Mouse (Mus musculus): ENCODE measurements around the gene Mydgf. TPM values are rescaled to one million over a fixed set of nuclear protein-coding genes. Genes with fewer than 3 reads are reported as not detected.

The Mydgf gene
- polyA plus RNA-seq, 1 experiment = 25.9 TPM

GRCm38 (mm10) chr17:56137839-56138613, 45.7 kb downstream of the Mydgf start:
- no peak for TF ChIP-seq POLR2A (IDR thresholded peaks at IDR 0.05; ENCODE audit: borderline replicate concordance, control insufficient read depth, low read depth, low read length)
- no peak for TF ChIP-seq CTCF (IDR thresholded peaks at IDR 0.05; ENCODE audit: control insufficient read depth, insufficient read depth, low read length)
- 65% methylated on average over 25 of the region's 25 CpGs for WGBS
- Histone ChIP-seq H3K4me3 (replicated peaks; ENCODE audit: control insufficient read depth, low read depth, low read length) (no peak overlapping the region), H3K27ac (ENCODE audit: control insufficient read depth, insufficient read depth, low read depth, low read length, poor library complexity) (no peak overlapping the region), H3K4me1 (ENCODE audit: control insufficient read depth, insufficient read depth, low read length) (no peaks in the 10 kb centered on the region)

GRCm38 (mm10) chr17:56136558-56136957, 47.2 kb downstream of the Mydgf start:
- Histone ChIP-seq H3K27ac (ENCODE audit: control insufficient read depth, insufficient read depth, low read depth, low read length, poor library complexity) (no peak overlapping the region), H3K4me1 (ENCODE audit: control insufficient read depth, insufficient read depth, low read length) (no peaks in the 10 kb centered on the region; the same call in 1 of the 2 replicates), H3K4me3 (replicated peaks; ENCODE audit: control insufficient read depth, low read depth, low read length) (no peak overlapping the region)
- 71% methylated on average over 7 of the region's 7 CpGs for WGBS
- no peak for TF ChIP-seq POLR2A (IDR thresholded peaks at IDR 0.05; ENCODE audit: borderline replicate concordance, control insufficient read depth, low read depth, low read length)
- no peak for TF ChIP-seq CTCF (IDR thresholded peaks at IDR 0.05; ENCODE audit: control insufficient read depth, insufficient read depth, low read length)

- H3K4me1 ChIP-seq (ENCODE audit: control insufficient read depth, insufficient read depth, low read length) = no peaks in the 10 kb centered on the region; the same call in 1 of the 2 replicates
- H3K27ac ChIP-seq (ENCODE audit: control insufficient read depth, insufficient read depth, low read depth, low read length, poor library complexity) = peak overlapping the region; percentile 55; the same call in 1 of the 2 replicates
- peak overlapping the region; percentile 70 for H3K4me3 ChIP-seq (replicated peaks; ENCODE audit: control insufficient read depth, low read depth, low read length)
- TF ChIP-seq POLR2A (IDR thresholded peaks at IDR 0.05; ENCODE audit: borderline replicate concordance, control insufficient read depth, low read depth, low read length) = 0 out of 2 replicates have a peak, but pooled peaks have one; percentile 41
- peak; percentile 93 for TF ChIP-seq CTCF (IDR thresholded peaks at IDR 0.05; ENCODE audit: control insufficient read depth, insufficient read depth, low read length)
- WGBS = under 1% methylated on average over 27 of the region's 27 CpGs
These were observed 49.2 kb downstream of the Mydgf start for GRCm38 (mm10) chr17:56134463-56134971.

- H3K4me1 ChIP-seq (ENCODE audit: control insufficient read depth, insufficient read depth, low read length) = no peaks in the 10 kb centered on the region; the same call in 1 of the 2 replicates
- peak overlapping the region; percentile 55 for H3K27ac ChIP-seq (ENCODE audit: control insufficient read depth, insufficient read depth, low read depth, low read length, poor library complexity)
- 1% methylated on average over 19 of the region's 21 CpGs for WGBS
- H3K4me3 ChIP-seq (replicated peaks; ENCODE audit: control insufficient read depth, low read depth, low read length) = peak overlapping the region; percentile 70
- TF ChIP-seq POLR2A (IDR thresholded peaks at IDR 0.05; ENCODE audit: borderline replicate concordance, control insufficient read depth, low read depth, low read length) (no peak), CTCF (IDR thresholded peaks at IDR 0.05; ENCODE audit: control insufficient read depth, insufficient read depth, low read length) (no peak)
These were observed 50.0 kb downstream of the Mydgf start for GRCm38 (mm10) chr17:56133457-56134363.

- peaks cover 2% of the 10 kb centered on the region for H3K4me1 ChIP-seq (ENCODE audit: control insufficient read depth, insufficient read depth, low read length)
- 5% methylated on average over 14 of the region's 14 CpGs for WGBS
- no peak for TF ChIP-seq POLR2A (IDR thresholded peaks at IDR 0.05; ENCODE audit: borderline replicate concordance, control insufficient read depth, low read depth, low read length)
- peak; percentile 83 for TF ChIP-seq CTCF (IDR thresholded peaks at IDR 0.05; ENCODE audit: control insufficient read depth, insufficient read depth, low read length)
- no peak overlapping the region for H3K27ac ChIP-seq (ENCODE audit: control insufficient read depth, insufficient read depth, low read depth, low read length, poor library complexity)
- H3K4me3 ChIP-seq (replicated peaks; ENCODE audit: control insufficient read depth, low read depth, low read length) = no peak overlapping the region
These were observed 51.1 kb downstream of the Mydgf start for GRCm38 (mm10) chr17:56132661-56133060.

- 32% methylated on average over 7 of the region's 7 CpGs for WGBS
- Histone ChIP-seq H3K4me3 (replicated peaks; ENCODE audit: control insufficient read depth, low read depth, low read length) (no peak overlapping the region), H3K27ac (ENCODE audit: control insufficient read depth, insufficient read depth, low read depth, low read length, poor library complexity) (no peak overlapping the region), H3K4me1 (ENCODE audit: control insufficient read depth, insufficient read depth, low read length) (peaks cover 2% of the 10 kb centered on the region)
- peak; percentile 83 for TF ChIP-seq CTCF (IDR thresholded peaks at IDR 0.05; ENCODE audit: control insufficient read depth, insufficient read depth, low read length)
- no peak for TF ChIP-seq POLR2A (IDR thresholded peaks at IDR 0.05; ENCODE audit: borderline replicate concordance, control insufficient read depth, low read depth, low read length)
These were observed 51.9 kb downstream of the Mydgf start for GRCm38 (mm10) chr17:56131814-56132213.

GRCm38 (mm10) chr17:56131136-56131535, 52.6 kb downstream of the Mydgf start:
- TF ChIP-seq POLR2A (IDR thresholded peaks at IDR 0.05; ENCODE audit: borderline replicate concordance, control insufficient read depth, low read depth, low read length) (no peak), CTCF (IDR thresholded peaks at IDR 0.05; ENCODE audit: control insufficient read depth, insufficient read depth, low read length) (no peak)
- WGBS = 85% methylated on average over 10 of the region's 10 CpGs
- H3K27ac ChIP-seq (ENCODE audit: control insufficient read depth, insufficient read depth, low read depth, low read length, poor library complexity) = no peak overlapping the region
- peaks cover 2% of the 10 kb centered on the region for H3K4me1 ChIP-seq (ENCODE audit: control insufficient read depth, insufficient read depth, low read length)
- H3K4me3 ChIP-seq (replicated peaks; ENCODE audit: control insufficient read depth, low read depth, low read length) = no peak overlapping the region

- Histone ChIP-seq H3K4me3 (replicated peaks; ENCODE audit: control insufficient read depth, low read depth, low read length) (no peak overlapping the region), H3K27ac (ENCODE audit: control insufficient read depth, insufficient read depth, low read depth, low read length, poor library complexity) (no peak overlapping the region), H3K4me1 (ENCODE audit: control insufficient read depth, insufficient read depth, low read length) (peaks cover 2% of the 10 kb centered on the region)
- WGBS = 36% methylated on average over 15 of the region's 15 CpGs
- no peak for TF ChIP-seq POLR2A (IDR thresholded peaks at IDR 0.05; ENCODE audit: borderline replicate concordance, control insufficient read depth, low read depth, low read length)
- no peak for TF ChIP-seq CTCF (IDR thresholded peaks at IDR 0.05; ENCODE audit: control insufficient read depth, insufficient read depth, low read length)
These were observed 55.5 kb downstream of the Mydgf start for GRCm38 (mm10) chr17:56128246-56128645.

Measured in bone marrow, adult 2 months (tissue).